Mouse (Mus musculus) forebrain, embryonic 10.5 days (tissue): Measurements from ENCODE around the gene Ntm. TPM values are rescaled to one million over a fixed set of nuclear protein-coding genes. Genes with fewer than 3 reads are reported as not detected.

Experiments
- DNase-seq: peaks from one replicate; pipeline ENCODE4 v3.0.0-alpha.2; 2017; ENCODE audit warnings: low spot score; ENCODE audit errors: extremely low spot score
- H3K27ac ChIP-seq: fragments of 300-500 bp; sonication (generic); 2 replicates; pipeline ENCODE4 v1.5.1; 2016; ENCODE audit warnings: mild to moderate bottlenecking
- H3K27me3 ChIP-seq: fragments of 300-500 bp; sonication (generic); 2 replicates; pipeline ENCODE4 v1.6.1; 2016; ENCODE audit warnings: mild to moderate bottlenecking; ENCODE audit not compliant: poor library complexity, severe bottlenecking
- H3K36me3 ChIP-seq: fragments of 300-500 bp; sonication (generic); replicated peaks from 2 replicates; pipeline ENCODE4 v1.6.1; 2016; ENCODE audit warnings: mild to moderate bottlenecking, moderate library complexity
- H3K4me1 ChIP-seq: fragments of 300-500 bp; sonication (generic); 2 replicates; pipeline ENCODE4 v1.6.1; 2016
- H3K4me3 ChIP-seq: fragments of 300-500 bp; sonication (generic); 2 replicates; pipeline ENCODE4 v1.5.1; 2016; ENCODE audit warnings: mild to moderate bottlenecking, moderate library complexity
- H3K9me3 ChIP-seq: fragments of 300-500 bp; sonication (generic); 2 replicates; pipeline ENCODE4 v1.6.1; 2016; ENCODE audit warnings: mild to moderate bottlenecking, moderate library complexity
- WGBS: fragments of 180-500 bp; shearing (Covaris S2); methylation state at CpG from one replicate; pipeline ENCODE4 v1.1.7; 2016; 5-methylcytosine and 5-hydroxymethylcytosine counted together
- polyA plus RNA-seq: library from polyadenylated mRNA; unstranded; fragments of >200 nt; fragmentation: Nextera tagmentation; extraction: Ambion mirVana; gene quantifications from 2 replicates; pipeline ENCODE4 v1.2.1, GENCODE M21; 2016

The Ntm gene
- polyA plus RNA-seq, 1 experiment from 2014 or later: 6.5 TPM

GRCm38 (mm10) chr9:29103993-29104392 is 858.9 kb downstream of the Ntm start:
- Histone ChIP-seq H3K9me3 (no peaks in the 10 kb centered on the region), H3K27ac (no peak overlapping the region), H3K4me3 (no peak overlapping the region), H3K27me3 (no peaks in the 10 kb centered on the region), H3K36me3 (no peaks in the 10 kb centered on the region), H3K4me1 (no peaks in the 10 kb centered on the region)
- no peak for DNase-seq
- 75% methylated on average over 6 of the region's 6 CpGs for WGBS

GRCm38 (mm10) chr9:29100624-29101023 is 862.3 kb downstream of the Ntm start:
- Histone ChIP-seq H3K27me3 (no peaks in the 10 kb centered on the region), H3K4me3 (no peak overlapping the region), H3K27ac (no peak overlapping the region), H3K36me3 (no peaks in the 10 kb centered on the region), H3K9me3 (no peaks in the 10 kb centered on the region), H3K4me1 (no peaks in the 10 kb centered on the region)
- DNase-seq: no peak
- 89% methylated on average over 5 of the region's 5 CpGs for WGBS

GRCm38 (mm10) chr9:29092443-29092842 is 870.5 kb downstream of the Ntm start:
- Histone ChIP-seq H3K27ac (no peak overlapping the region), H3K4me1 (peaks cover 16% of the 10 kb centered on the region), H3K27me3 (no peaks in the 10 kb centered on the region), H3K36me3 (no peaks in the 10 kb centered on the region), H3K9me3 (no peaks in the 10 kb centered on the region), H3K4me3 (no peak overlapping the region)
- DNase-seq: no peak

- 59% methylated on average over 5 of the region's 5 CpGs for WGBS
- H3K27ac ChIP-seq: no peak overlapping the region
- peak; percentile 20 for DNase-seq
- peaks cover 18% of the 10 kb centered on the region for H3K4me1 ChIP-seq
- no peaks in the 10 kb centered on the region for H3K9me3 ChIP-seq
- no peaks in the 10 kb centered on the region for H3K27me3 ChIP-seq
- H3K36me3 ChIP-seq: no peaks in the 10 kb centered on the region
- H3K4me3 ChIP-seq: no peak overlapping the region
These were observed 874.3 kb downstream of the Ntm start for GRCm38 (mm10) chr9:29088657-29089056.

GRCm38 (mm10) chr9:29087656-29088055 is 875.3 kb downstream of the Ntm start:
- H3K4me1 ChIP-seq: peaks cover 18% of the 10 kb centered on the region
- no peak overlapping the region for H3K4me3 ChIP-seq
- no peak overlapping the region for H3K27ac ChIP-seq
- WGBS: 51% methylated on average over 4 of the region's 4 CpGs
- H3K27me3 ChIP-seq: no peaks in the 10 kb centered on the region
- no peaks in the 10 kb centered on the region for H3K36me3 ChIP-seq
- no peaks in the 10 kb centered on the region for H3K9me3 ChIP-seq
- no peak for DNase-seq

GRCm38 (mm10) chr9:29087171-29087570 is 875.8 kb downstream of the Ntm start:
- H3K27me3 ChIP-seq: no peaks in the 10 kb centered on the region
- no peak overlapping the region for H3K27ac ChIP-seq
- H3K4me1 ChIP-seq: peaks cover 15% of the 10 kb centered on the region
- DNase-seq: no peak
- H3K4me3 ChIP-seq: no peak overlapping the region
- no peaks in the 10 kb centered on the region for H3K9me3 ChIP-seq
- no peaks in the 10 kb centered on the region for H3K36me3 ChIP-seq

GRCm38 (mm10) chr9:29075924-29076577 is 886.9 kb downstream of the Ntm start:
- no peaks in the 10 kb centered on the region for H3K9me3 ChIP-seq
- H3K27me3 ChIP-seq: no peaks in the 10 kb centered on the region
- 94% methylated on average over 5 of the region's 5 CpGs for WGBS
- no peak for DNase-seq
- peaks cover 11% of the 10 kb centered on the region for H3K4me1 ChIP-seq
- H3K27ac ChIP-seq: no peak overlapping the region
- H3K4me3 ChIP-seq: no peak overlapping the region
- no peaks in the 10 kb centered on the region for H3K36me3 ChIP-seq

GRCm38 (mm10) chr9:29075243-29075642 is 887.7 kb downstream of the Ntm start:
- Histone ChIP-seq H3K27ac (no peak overlapping the region), H3K27me3 (no peaks in the 10 kb centered on the region)
- 84% methylated on average over 2 of the region's 2 CpGs for whole genome bisulfite sequencing

GRCm38 (mm10) chr9:29074494-29074893 is 888.4 kb downstream of the Ntm start:
- H3K4me1 ChIP-seq: peaks cover 12% of the 10 kb centered on the region
- no peaks in the 10 kb centered on the region for H3K9me3 ChIP-seq
- 60% methylated on average over 2 of the region's 2 CpGs for WGBS
- H3K27me3 ChIP-seq: no peaks in the 10 kb centered on the region
- H3K27ac ChIP-seq: no peak overlapping the region
- no peak overlapping the region for H3K4me3 ChIP-seq
- no peaks in the 10 kb centered on the region for H3K36me3 ChIP-seq
- DNase-seq: no peak

More at GRCm38 (mm10) chr9:29075243-29075642, 887.7 kb downstream of the Ntm start:
- no peak overlapping the region for H3K4me3 ChIP-seq
- peaks cover 12% of the 10 kb centered on the region for H3K4me1 ChIP-seq
- no peaks in the 10 kb centered on the region for H3K36me3 ChIP-seq
- H3K9me3 ChIP-seq: no peaks in the 10 kb centered on the region
- DNase-seq: no peak

- 86% methylated on average over 1 of the region's 1 CpGs for WGBS
- Histone ChIP-seq H3K27me3 (no peaks in the 10 kb centered on the region), H3K4me3 (no peak overlapping the region), H3K36me3 (no peaks in the 10 kb centered on the region), H3K9me3 (no peaks in the 10 kb centered on the region), H3K4me1 (peaks cover 12% of the 10 kb centered on the region), H3K27ac (no peak overlapping the region)
- DNase-seq: no peak
These were observed 890.9 kb downstream of the Ntm start for GRCm38 (mm10) chr9:29071997-29072396.

- Histone ChIP-seq H3K4me3 (no peak overlapping the region), H3K4me1 (peaks cover 5% of the 10 kb centered on the region), H3K36me3 (no peaks in the 10 kb centered on the region), H3K9me3 (no peaks in the 10 kb centered on the region), H3K27ac (no peak overlapping the region), H3K27me3 (no peaks in the 10 kb centered on the region)
- DNase-seq: no peak
- 81% methylated on average over 5 of the region's 5 CpGs for WGBS
These were observed 895.4 kb downstream of the Ntm start for GRCm38 (mm10) chr9:29067572-29067971.

GRCm38 (mm10) chr9:29060293-29060692 is 902.6 kb downstream of the Ntm start:
- Histone ChIP-seq H3K36me3 (no peaks in the 10 kb centered on the region), H3K27ac (no peak overlapping the region), H3K9me3 (no peaks in the 10 kb centered on the region), H3K27me3 (no peaks in the 10 kb centered on the region), H3K4me3 (no peak overlapping the region), H3K4me1 (peaks cover 10% of the 10 kb centered on the region; the same call in 1 of the 2 replicates)
- DNase-seq: no peak
- 70% methylated on average over 6 of the region's 6 CpGs for WGBS

- Histone ChIP-seq H3K27me3 (no peaks in the 10 kb centered on the region), H3K4me1 (peaks cover 10% of the 10 kb centered on the region; the same call in 1 of the 2 replicates), H3K9me3 (no peaks in the 10 kb centered on the region), H3K27ac (no peak overlapping the region), H3K4me3 (no peak overlapping the region), H3K36me3 (no peaks in the 10 kb centered on the region)
- WGBS: 88% methylated on average over 8 of the region's 8 CpGs
- no peak for DNase-seq
These were observed 904.1 kb downstream of the Ntm start for GRCm38 (mm10) chr9:29058811-29059210.

GRCm38 (mm10) chr9:29055637-29056036 is 907.3 kb downstream of the Ntm start:
- Histone ChIP-seq H3K36me3 (no peaks in the 10 kb centered on the region), H3K4me3 (no peak overlapping the region), H3K27ac (no peak overlapping the region), H3K9me3 (no peaks in the 10 kb centered on the region), H3K4me1 (peaks cover 7% of the 10 kb centered on the region; the same call in 1 of the 2 replicates), H3K27me3 (no peaks in the 10 kb centered on the region)
- no peak for DNase-seq
- WGBS: 89% methylated on average over 2 of the region's 2 CpGs
